Mouse (Mus musculus): ENCODE measurements around the gene Pmpcb.

DNA sequence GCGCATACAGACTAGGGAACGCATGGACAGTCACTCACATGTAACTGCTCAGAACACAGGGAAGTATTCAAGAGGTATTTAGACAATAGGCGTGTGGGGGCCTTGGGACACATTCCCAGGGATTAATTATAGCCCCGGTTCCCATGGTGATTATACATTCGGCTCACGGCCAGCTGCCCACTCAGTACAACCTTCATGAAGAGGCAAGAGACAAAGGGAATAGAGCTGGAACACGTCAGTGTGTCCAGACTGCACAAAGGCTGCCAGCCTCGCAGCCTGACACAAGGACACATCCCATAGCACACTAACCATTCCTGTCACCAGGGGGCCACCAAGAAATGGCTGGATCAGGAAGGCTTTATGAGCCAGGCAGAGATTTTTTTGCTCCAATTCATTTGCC, 4.0 kb upstream of the Pmpcb start:
- no peak for TF ChIP-seq CTCF (IDR thresholded peaks at IDR 0.05; ENCODE audit: borderline replicate concordance, control insufficient read depth, extremely low read depth, insufficient read depth, low read length, poor library complexity)
- TF ChIP-seq POLR2A (IDR thresholded peaks at IDR 0.05; ENCODE audit: control insufficient read depth, extremely low read depth, insufficient read depth, low read length, poor library complexity) = no peak

All from thymus, adult 2 months (tissue).